Comparison of ENCODE assay signal across 7 mouse cellular contexts in the genomic region with DNA sequence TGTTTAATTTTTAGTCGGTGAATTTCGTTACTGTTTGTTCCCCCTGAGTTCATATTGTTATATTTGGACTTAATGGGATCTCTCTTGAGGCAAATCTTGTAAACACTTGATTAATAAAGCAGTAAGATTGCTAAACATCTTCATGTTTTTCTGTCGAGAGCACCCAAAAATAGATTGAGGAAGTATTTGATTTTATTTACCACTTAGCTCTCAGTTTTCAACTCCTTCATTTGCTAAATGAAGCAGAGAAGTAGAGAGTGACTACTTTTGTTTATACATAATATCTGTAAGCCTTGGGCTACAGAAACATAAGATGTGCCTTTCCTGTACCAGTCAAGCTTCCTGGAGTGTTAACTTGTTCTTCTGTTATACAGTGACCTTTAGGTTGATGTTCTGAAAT. TPM values are rescaled to one million over a fixed set of nuclear protein-coding genes. Genes with fewer than 3 reads are reported as not detected.
A peak's percentile ranks its signal among the peaks of the same experiment; 100 is the strongest.
DNase-seq lines count a peak whose midpoint lies in the region; ATAC-seq lines count a peak whose summit lies in the region.

No protein-coding gene starts in this region.

- peaks cover 1% of the 10 kb centered on the region; the same call in 1 of the 2 replicates for H3K4me1 ChIP-seq in neural tube, embryonic 11.5 days (ENCODE audit: control insufficient read depth, insufficient read depth, low read length)
- H3K4me1 ChIP-seq in forebrain, embryonic 14.5 days (ENCODE audit: control insufficient read depth, insufficient read depth, low read length) = peaks cover 11% of the 10 kb centered on the region
- H3K4me1 ChIP-seq in liver, embryonic 13.5 days (replicated peaks) = peaks cover 48% of the 10 kb centered on the region

- ATAC-seq in neural tube, embryonic 11.5 days (ENCODE audit: insufficient read depth, low FRiP score, low TSS enrichment) = no peak
- ATAC-seq in forebrain, embryonic 14.5 days = no peak
- ATAC-seq in liver, embryonic 13.5 days (ENCODE audit: low read depth) = no peak

- H3K27ac ChIP-seq in neural tube, embryonic 11.5 days (ENCODE audit: low read depth, low read length) = no peak overlapping the region
- no peak overlapping the region for H3K27ac ChIP-seq in forebrain, embryonic 14.5 days (ENCODE audit: low read depth, low read length)
- peak overlapping the region; percentile 99 for H3K27ac ChIP-seq in liver, embryonic 13.5 days

- H3K36me3 ChIP-seq in neural tube, embryonic 11.5 days (ENCODE audit: control insufficient read depth, insufficient read depth, low read length) = peaks cover 2% of the 10 kb centered on the region; the same call in 1 of the 2 replicates
- H3K36me3 ChIP-seq in forebrain, embryonic 14.5 days (ENCODE audit: control insufficient read depth, insufficient read depth, low read length) = 0 out of 2 replicates have a peak, but pooled peaks cover 4% of the 10 kb centered on the region
- H3K36me3 ChIP-seq in liver, embryonic 13.5 days = peaks cover 5% of the 10 kb centered on the region; the same call in 1 of the 2 replicates

- peak overlapping the region; percentile 86 for H3K4me3 ChIP-seq in neural tube, embryonic 11.5 days (ENCODE audit: low read depth, low read length)
- H3K4me3 ChIP-seq in forebrain, embryonic 14.5 days (ENCODE audit: low read depth, low read length) = peak overlapping the region; percentile 84; the same call in 1 of the 2 replicates
- peak overlapping the region; percentile 98 for H3K4me3 ChIP-seq in liver, embryonic 13.5 days (replicated peaks)

- no peaks in the 10 kb centered on the region for H3K27me3 ChIP-seq in neural tube, embryonic 11.5 days (ENCODE audit: control insufficient read depth, insufficient read depth, low read length)
- no peaks in the 10 kb centered on the region for H3K27me3 ChIP-seq in forebrain, embryonic 14.5 days (replicated peaks; ENCODE audit: control insufficient read depth, insufficient read depth, low read length)
- no peaks in the 10 kb centered on the region for H3K27me3 ChIP-seq in liver, embryonic 13.5 days

- H3K9me3 ChIP-seq in neural tube, embryonic 11.5 days (ENCODE audit: control insufficient read depth, low read length) = no peaks in the 10 kb centered on the region
- no peaks in the 10 kb centered on the region for H3K9me3 ChIP-seq in forebrain, embryonic 14.5 days (replicated peaks; ENCODE audit: control insufficient read depth, low read length)
- H3K9me3 ChIP-seq in liver, embryonic 13.5 days (replicated peaks) = no peaks in the 10 kb centered on the region

- 61% methylated on average over 3 of the region's 3 CpGs for WGBS in neural tube, embryonic 11.5 days
- WGBS in forebrain, embryonic 14.5 days = 45% methylated on average over 3 of the region's 3 CpGs
- 9% methylated on average over 3 of the region's 3 CpGs for WGBS in liver, embryonic 13.5 days (ENCODE audit: insufficient replicate concordance)

- H3K4me2 ChIP-seq in neural tube, embryonic 11.5 days (ENCODE audit: low read depth) = peak overlapping the region; percentile 59
- H3K4me2 ChIP-seq in forebrain, embryonic 14.5 days (ENCODE audit: low read length) = peak overlapping the region; percentile 89
- H3K4me2 ChIP-seq in liver, embryonic 13.5 days = peak overlapping the region; percentile 77

- intact Hi-C loops in left cerebral cortex, postnatal 36 days (cut with DNase I) = no loop called here

- no peak overlapping the region for H3K9ac ChIP-seq in neural tube, embryonic 11.5 days (ENCODE audit: low read length)
- H3K9ac ChIP-seq in forebrain, embryonic 14.5 days (ENCODE audit: low read length) = peak overlapping the region; percentile 84; the same call in 1 of the 2 replicates
- peak overlapping the region; percentile 100 for H3K9ac ChIP-seq in liver, embryonic 13.5 days

- no peak for DNase-seq in neural tube, embryonic 11.5 days (ENCODE audit: low spot score)
- DNase-seq in neural tube, embryonic 10.5 days (ENCODE audit: extremely low spot score, low spot score) = no peak
- DNase-seq in forebrain, embryonic 14.5 days (ENCODE audit: low spot score) = no peak
- DNase-seq in liver, embryonic 13.5 days = no peak
- no peak for DNase-seq in thymus, postnatal 10 days (ENCODE audit: low spot score in 2 of 2)
- DNase-seq in left cerebral cortex, postnatal 36 days (ENCODE audit: low spot score in 2 of 2) = no peak
- no peak for DNase-seq in adrenal gland, adult 2 months

RNA-seq across cellular contexts. Expression of a gene that starts 6.0 kb away (rescaled TPM):
- polyA plus RNA-seq in neural tube, embryonic 11.5 days (2014; fragmentation: Nextera tagmentation; extraction: Ambion mirVana) = 5.7 and 5.8 TPM in 2 replicates
- 3.4 and 5.3 TPM in 2 replicates for polyA plus RNA-seq in forebrain, embryonic 14.5 days (2014; fragmentation: Nextera tagmentation; extraction: Ambion mirVana)
- polyA plus RNA-seq in liver, embryonic 13.5 days (2015; fragmentation: Nextera tagmentation; extraction: Ambion mirVana) = 0.52 and 0.61 TPM in 2 replicates
- total RNA-seq in left cerebral cortex, postnatal 36 days (2021) = 10 to 100 TPM; 10.6 to 17.4 TPM
- total RNA-seq in adrenal gland, adult 2 months (2021) = 1 to 10 TPM; 5.7 TPM
- polyA plus RNA-seq in adrenal gland, adult 2 months (2012; rRNA removed) = 0.86 and 1.1 TPM in 2 replicates

RNA-seq across cellular contexts. Expression of a gene that starts 6.2 kb away (rescaled TPM):
- polyA plus RNA-seq in neural tube, embryonic 11.5 days (2014; fragmentation: Nextera tagmentation; extraction: Ambion mirVana) = 29.6 and 34.5 TPM in 2 replicates
- 22.5 and 27.1 TPM in 2 replicates for polyA plus RNA-seq in forebrain, embryonic 14.5 days (2014; fragmentation: Nextera tagmentation; extraction: Ambion mirVana)
- 32.2 and 40.9 TPM in 2 replicates for polyA plus RNA-seq in liver, embryonic 13.5 days (2015; fragmentation: Nextera tagmentation; extraction: Ambion mirVana)
- total RNA-seq in left cerebral cortex, postnatal 36 days (2021) = 10 to 100 TPM; 41.1 to 43.6 TPM
- total RNA-seq in adrenal gland, adult 2 months (2021) = 10 to 100 TPM; 50.3 to 62.0 TPM
- 5.7 and 7.3 TPM in 2 replicates for polyA plus RNA-seq in adrenal gland, adult 2 months (2012; rRNA removed)
